Mouse (Mus musculus) forebrain, embryonic 15.5 days (tissue): Measurements from ENCODE around the gene Cfap299. TPM values are rescaled to one million over a fixed set of nuclear protein-coding genes. Genes with fewer than 3 reads are reported as not detected.

Experiments used
- ATAC-seq: fragments of 200-750 bp; cut with Nextera tagmentation; replicated peaks from 2 replicates; pipeline ENCODE4 v1.8.0; 2017; ENCODE audit warnings: mild to moderate bottlenecking, moderate TSS enrichment, moderate library complexity
- H3K27ac ChIP-seq: fragments of 300-500 bp; sonication (generic); replicated peaks from 2 replicates; pipeline ENCODE4 v1.5.1; 2015; ENCODE audit warnings: mild to moderate bottlenecking, inconsistent platforms
- H3K27me3 ChIP-seq: fragments of 300-500 bp; sonication (generic); 2 replicates; pipeline ENCODE4 v1.6.1; 2015; ENCODE audit warnings: inconsistent platforms
- H3K36me3 ChIP-seq: fragments of 300-500 bp; sonication (generic); 2 replicates; pipeline ENCODE4 v1.6.1; 2015; ENCODE audit warnings: mild to moderate bottlenecking, inconsistent platforms
- H3K4me1 ChIP-seq: fragments of 300-500 bp; sonication (generic); 2 replicates; pipeline ENCODE4 v1.6.1; 2015; ENCODE audit warnings: inconsistent platforms
- H3K4me2 ChIP-seq: fragments of 300-500 bp; sonication (generic); replicated peaks from 2 replicates; pipeline ENCODE4 v1.6.1; 2015; ENCODE audit warnings: mild to moderate bottlenecking, inconsistent platforms
- H3K4me3 ChIP-seq: fragments of 300-500 bp; sonication (generic); 2 replicates; pipeline ENCODE4 v1.5.1; 2015; ENCODE audit warnings: mild to moderate bottlenecking, inconsistent platforms
- H3K9ac ChIP-seq: fragments of 300-500 bp; sonication (generic); replicated peaks from 2 replicates; pipeline ENCODE4 v1.6.1; 2015; ENCODE audit warnings: mild to moderate bottlenecking, inconsistent platforms
- H3K9me3 ChIP-seq: fragments of 300-500 bp; sonication (generic); 2 replicates; pipeline ENCODE4 v1.6.1; 2016; ENCODE audit warnings: inconsistent platforms
- WGBS: fragments of 180-500 bp; shearing (Covaris S2); methylation state at CpG from one replicate; pipeline ENCODE4 v1.1.7; 2015; ENCODE audit warnings: mixed read lengths; 5-methylcytosine and 5-hydroxymethylcytosine counted together
- polyA plus RNA-seq: library from polyadenylated mRNA; unstranded; fragments of >200 nt; fragmentation: Nextera tagmentation; extraction: Ambion mirVana; gene quantifications from 2 replicates; pipeline ENCODE4 v1.2.1, GENCODE M21; 2015

Gene Cfap299
- polyA plus RNA-seq, 1 experiment from 2014 or later: 2.0 TPM

GRCm38 (mm10) chr5:98344581-98344980 is 15.5 kb downstream of the Cfap299 start:
- Histone ChIP-seq H3K36me3 (no peaks in the 10 kb centered on the region), H3K9me3 (no peaks in the 10 kb centered on the region), H3K4me1 (no peaks in the 10 kb centered on the region), H3K9ac (no peak overlapping the region), H3K4me2 (no peak overlapping the region), H3K27me3 (no peaks in the 10 kb centered on the region), H3K4me3 (no peak overlapping the region), H3K27ac (no peak overlapping the region)
- no peak for ATAC-seq
- 57% methylated on average over 2 of the region's 2 CpGs for WGBS

GRCm38 (mm10) chr5:98346067-98346466 is 17.0 kb downstream of the Cfap299 start:
- H3K9ac ChIP-seq: no peak overlapping the region
- no peaks in the 10 kb centered on the region for H3K27me3 ChIP-seq
- no peaks in the 10 kb centered on the region for H3K36me3 ChIP-seq
- WGBS: 74% methylated on average over 7 of the region's 7 CpGs
- no peaks in the 10 kb centered on the region for H3K9me3 ChIP-seq
- ATAC-seq: no peak
- H3K4me1 ChIP-seq: no peaks in the 10 kb centered on the region
- H3K27ac ChIP-seq: no peak overlapping the region
- no peak overlapping the region for H3K4me3 ChIP-seq
- no peak overlapping the region for H3K4me2 ChIP-seq

GRCm38 (mm10) chr5:98348605-98349004 is 19.5 kb downstream of the Cfap299 start:
- Histone ChIP-seq H3K27ac (no peak overlapping the region), H3K9me3 (no peaks in the 10 kb centered on the region), H3K27me3 (no peaks in the 10 kb centered on the region), H3K4me3 (no peak overlapping the region), H3K9ac (no peak overlapping the region), H3K36me3 (no peaks in the 10 kb centered on the region), H3K4me2 (no peak overlapping the region), H3K4me1 (no peaks in the 10 kb centered on the region)
- peak; percentile 80 for ATAC-seq
- WGBS: 9% methylated on average over 8 of the region's 8 CpGs

GRCm38 (mm10) chr5:98359912-98360311 is 30.8 kb downstream of the Cfap299 start:
- H3K27ac ChIP-seq: no peak overlapping the region
- no peaks in the 10 kb centered on the region for H3K36me3 ChIP-seq
- WGBS: 89% methylated on average over 7 of the region's 7 CpGs
- no peak overlapping the region for H3K9ac ChIP-seq
- no peak for ATAC-seq
- H3K27me3 ChIP-seq: no peaks in the 10 kb centered on the region
- H3K4me2 ChIP-seq: no peak overlapping the region
- no peak overlapping the region for H3K4me3 ChIP-seq
- no peaks in the 10 kb centered on the region for H3K9me3 ChIP-seq
- H3K4me1 ChIP-seq: no peaks in the 10 kb centered on the region

- ATAC-seq: no peak
- no peak overlapping the region for H3K27ac ChIP-seq
- 86% methylated on average over 5 of the region's 5 CpGs for WGBS
These were observed 31.8 kb downstream of the Cfap299 start for GRCm38 (mm10) chr5:98360792-98361419.

GRCm38 (mm10) chr5:98363428-98363827 is 34.3 kb downstream of the Cfap299 start:
- Histone ChIP-seq H3K36me3 (no peaks in the 10 kb centered on the region), H3K27ac (no peak overlapping the region), H3K4me1 (no peaks in the 10 kb centered on the region), H3K4me3 (no peak overlapping the region), H3K27me3 (no peaks in the 10 kb centered on the region), H3K9me3 (no peaks in the 10 kb centered on the region), H3K9ac (no peak overlapping the region), H3K4me2 (no peak overlapping the region)
- no peak for ATAC-seq
- WGBS: 51% methylated on average over 8 of the region's 8 CpGs

More at GRCm38 (mm10) chr5:98360792-98361419, 31.8 kb downstream of the Cfap299 start:
- no peaks in the 10 kb centered on the region for H3K27me3 ChIP-seq
- no peak overlapping the region for H3K4me2 ChIP-seq
- no peaks in the 10 kb centered on the region for H3K36me3 ChIP-seq
- H3K9ac ChIP-seq: no peak overlapping the region
- H3K4me3 ChIP-seq: no peak overlapping the region
- H3K9me3 ChIP-seq: no peaks in the 10 kb centered on the region
- no peaks in the 10 kb centered on the region for H3K4me1 ChIP-seq

GRCm38 (mm10) chr5:98365340-98365739 is 36.2 kb downstream of the Cfap299 start:
- no peak overlapping the region for H3K9ac ChIP-seq
- H3K27ac ChIP-seq: no peak overlapping the region
- H3K4me3 ChIP-seq: no peak overlapping the region
- no peaks in the 10 kb centered on the region for H3K9me3 ChIP-seq
- no peak overlapping the region for H3K4me2 ChIP-seq
- ATAC-seq: no peak
- H3K4me1 ChIP-seq: no peaks in the 10 kb centered on the region
- no peaks in the 10 kb centered on the region for H3K36me3 ChIP-seq
- WGBS: 83% methylated on average over 5 of the region's 5 CpGs
- H3K27me3 ChIP-seq: no peaks in the 10 kb centered on the region

GRCm38 (mm10) chr5:98368822-98369221 is 39.7 kb downstream of the Cfap299 start:
- Histone ChIP-seq H3K36me3 (no peaks in the 10 kb centered on the region), H3K4me2 (no peak overlapping the region), H3K27me3 (no peaks in the 10 kb centered on the region), H3K9me3 (no peaks in the 10 kb centered on the region), H3K4me3 (no peak overlapping the region), H3K9ac (no peak overlapping the region), H3K4me1 (no peaks in the 10 kb centered on the region), H3K27ac (no peak overlapping the region)
- 82% methylated on average over 4 of the region's 4 CpGs for WGBS
- ATAC-seq: peak; percentile 77

GRCm38 (mm10) chr5:98369426-98369825 is 40.3 kb downstream of the Cfap299 start:
- WGBS: 68% methylated on average over 7 of the region's 7 CpGs
- Histone ChIP-seq H3K9me3 (no peaks in the 10 kb centered on the region), H3K36me3 (no peaks in the 10 kb centered on the region), H3K4me2 (no peak overlapping the region), H3K27ac (no peak overlapping the region), H3K4me3 (no peak overlapping the region), H3K9ac (no peak overlapping the region), H3K4me1 (no peaks in the 10 kb centered on the region), H3K27me3 (no peaks in the 10 kb centered on the region)
- ATAC-seq: no peak

- 0 out of 2 replicates have a peak, but pooled peaks have one; percentile 48 for ATAC-seq
- no peak overlapping the region for H3K9ac ChIP-seq
- no peaks in the 10 kb centered on the region for H3K9me3 ChIP-seq
- WGBS: 36% methylated on average over 8 of the region's 8 CpGs
- no peaks in the 10 kb centered on the region for H3K27me3 ChIP-seq
- H3K4me2 ChIP-seq: no peak overlapping the region
- no peak overlapping the region for H3K4me3 ChIP-seq
- 0 out of 2 replicates have a peak, but pooled peaks cover 7% of the 10 kb centered on the region for H3K4me1 ChIP-seq
- no peak overlapping the region for H3K27ac ChIP-seq
- H3K36me3 ChIP-seq: no peaks in the 10 kb centered on the region
These were observed 47.1 kb downstream of the Cfap299 start for GRCm38 (mm10) chr5:98376058-98376798.

GRCm38 (mm10) chr5:98376799-98377090 is 47.6 kb downstream of the Cfap299 start:
- H3K4me3 ChIP-seq: no peak overlapping the region
- 0 out of 2 replicates have a peak, but pooled peaks cover 7% of the 10 kb centered on the region for H3K4me1 ChIP-seq
- H3K4me2 ChIP-seq: no peak overlapping the region
- H3K9me3 ChIP-seq: no peaks in the 10 kb centered on the region
- H3K27me3 ChIP-seq: no peaks in the 10 kb centered on the region
- ATAC-seq: no peak
- no peaks in the 10 kb centered on the region for H3K36me3 ChIP-seq
- H3K9ac ChIP-seq: no peak overlapping the region
- no peak overlapping the region for H3K27ac ChIP-seq
- 21% methylated on average over 4 of the region's 4 CpGs for WGBS

- ATAC-seq: no peak
- 0 out of 2 replicates have a peak, but pooled peaks cover 7% of the 10 kb centered on the region for H3K4me1 ChIP-seq
- H3K4me2 ChIP-seq: no peak overlapping the region
- no peak overlapping the region for H3K9ac ChIP-seq
- no peak overlapping the region for H3K4me3 ChIP-seq
- WGBS: 74% methylated on average over 4 of the region's 4 CpGs
- H3K36me3 ChIP-seq: no peaks in the 10 kb centered on the region
- H3K27ac ChIP-seq: no peak overlapping the region
- H3K27me3 ChIP-seq: no peaks in the 10 kb centered on the region
- H3K9me3 ChIP-seq: no peaks in the 10 kb centered on the region
These were observed 51.3 kb downstream of the Cfap299 start for GRCm38 (mm10) chr5:98380360-98380759.
